Mouse (Mus musculus) G1E (cell line): ENCODE data around the gene Flot2.
"Not testable (repeated sequence)": the region's sequence is repeated elsewhere in the genome, so short reads cannot be mapped to it uniquely, and the experiment has no call there.

ENCODE experiments used
- CTCF ChIP-seq: IDR thresholded peaks from 2 replicates; pipeline ENCODE4 v1.5.1; 2012; ENCODE audit warnings: low read depth, low read length, inconsistent platforms, mixed read lengths
- GATA1 ChIP-seq: IDR thresholded peaks from 2 replicates; pipeline ENCODE4 v1.6.1; 2012; ENCODE audit warnings: borderline replicate concordance, low read length, inconsistent platforms, mixed read lengths
- TAL1 ChIP-seq: conservative IDR thresholded peaks from 2 replicates; pipeline ENCODE4 v1.6.1; 2012; ENCODE audit warnings: low read depth, low read length, inconsistent platforms, mixed read lengths

DNA sequence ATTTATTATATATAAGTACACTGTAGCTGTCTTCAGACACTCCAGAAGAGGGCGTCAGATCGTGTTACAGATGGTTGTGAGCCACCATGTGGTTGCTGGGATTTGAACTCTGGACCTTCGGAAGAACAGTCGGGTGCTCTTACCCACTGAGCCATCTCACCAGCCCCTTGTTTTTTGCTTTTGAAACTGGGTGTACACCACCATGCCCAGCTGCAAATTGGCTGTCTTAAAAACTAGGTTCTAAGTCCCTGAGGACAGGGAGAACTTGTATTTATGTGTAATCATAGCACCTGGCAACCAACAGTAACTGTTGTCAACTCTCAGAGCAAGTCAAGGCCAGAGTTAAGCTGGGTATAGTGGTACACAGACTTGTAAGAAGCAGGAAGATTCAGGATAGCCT is 10.9 kb downstream of the Flot2 start:
- not testable (repeated sequence) for TF ChIP-seq CTCF, TAL1, GATA1
